Mouse (Mus musculus) CH12.LX (cell line): ENCODE data around the gene Aarsd1. TPM values are rescaled to one million over a fixed set of nuclear protein-coding genes. Genes with fewer than 3 reads are reported as not detected.
A peak's percentile ranks its signal among the peaks of the same experiment; 100 is the strongest.

Experiments
- DNase-seq: peaks from one replicate; pipeline ENCODE4 v3.0.0-alpha.2; 2013; ENCODE audit errors: extremely low read depth
- H3K27ac ChIP-seq: 2 replicates; pipeline ENCODE4 v1.5.1; 2012; ENCODE audit warnings: low read depth, mild to moderate bottlenecking, control low read depth, moderate library complexity; ENCODE audit not compliant: insufficient read depth
- H3K27me3 ChIP-seq: replicated peaks from 2 replicates; pipeline ENCODE3; 2012; ENCODE audit warnings: inconsistent platforms
- H3K36me3 ChIP-seq, 2 experiments: replicated peaks in 1 of 2; 2 replicates each; pipeline versions ENCODE3 to v1.6.1; 2012; ENCODE audit warnings: inconsistent platforms in 1 of 2, low read length in 1 of 2, mild to moderate bottlenecking in 1 of 2, mixed read lengths in 1 of 2, moderate library complexity in 1 of 2; ENCODE audit not compliant: control insufficient read depth in 1 of 2, insufficient read depth in 1 of 2
- H3K4me1 ChIP-seq, 2 experiments: 2 replicates each; pipeline ENCODE4 v1.6.1; 2012; ENCODE audit warnings: inconsistent platforms in 1 of 2, moderate library complexity in 1 of 2; ENCODE audit not compliant: insufficient read depth in 2 of 2, control insufficient read depth in 1 of 2
- H3K4me2 ChIP-seq: 2 replicates; pipeline ENCODE4 v1.6.1; 2012; ENCODE audit warnings: low read depth, mild to moderate bottlenecking, control low read depth; ENCODE audit not compliant: poor library complexity, insufficient read depth, severe bottlenecking
- H3K4me3 ChIP-seq, 3 experiments: fragments of 150-350 bp in 1 of 3; sonication (generic) in 1 of 3; replicated peaks in 1 of 3; 2 replicates each; pipeline versions ENCODE3 to v1.5.1; 2011 to 2012; ENCODE audit warnings: low read depth in 2 of 3, low read length in 2 of 3, mild to moderate bottlenecking in 2 of 3, moderate library complexity in 2 of 3, control low read depth in 1 of 3, improper control_type of control experiment in 1 of 3, inconsistent platforms in 1 of 3, mixed read lengths in 1 of 3; ENCODE audit not compliant: poor library complexity in 1 of 3
- H3K79me2 ChIP-seq: replicated peaks from 2 replicates; pipeline ENCODE4 v1.6.1; 2012; ENCODE audit warnings: mild to moderate bottlenecking, moderate library complexity; ENCODE audit not compliant: control insufficient read depth, poor library complexity, insufficient read depth, severe bottlenecking; ENCODE audit errors: extremely low read depth
- H3K9ac ChIP-seq: 2 replicates; pipeline ENCODE4 v1.6.1; 2012; ENCODE audit warnings: low read depth, mild to moderate bottlenecking, control low read depth, moderate library complexity; ENCODE audit not compliant: insufficient read depth
- H3K9me3 ChIP-seq: replicated peaks from 2 replicates; pipeline ENCODE3; 2012; ENCODE audit warnings: low read length, inconsistent platforms, mixed read lengths
- BHLHE40 ChIP-seq: IDR thresholded peaks from 2 replicates; pipeline ENCODE4 v1.6.1; 2011; ENCODE audit warnings: mild to moderate bottlenecking, low read depth, low read length, improper control_type of control experiment
- CHD1 ChIP-seq: IDR thresholded peaks from 2 replicates; pipeline ENCODE4 v1.6.1; 2012; ENCODE audit warnings: low read depth, low read length, improper control_type of control experiment, inconsistent platforms
- CHD2 ChIP-seq: IDR thresholded peaks from 2 replicates; pipeline ENCODE4 v1.6.1; 2011; ENCODE audit warnings: low read length, improper control_type of control experiment
- CTCF ChIP-seq, 2 experiments: IDR thresholded peaks in 1 of 2; conservative IDR thresholded peaks in 1 of 2; 2 replicates each; pipeline ENCODE4 v1.5.1; 2011 to 2012; ENCODE audit warnings: low read depth in 2 of 2, low read length in 2 of 2, improper control_type of control experiment in 1 of 2, inconsistent platforms in 1 of 2, mild to moderate bottlenecking in 1 of 2, moderate library complexity in 1 of 2
- E2F4 ChIP-seq: IDR thresholded peaks from 2 replicates; pipeline ENCODE4 v1.6.1; 2011; ENCODE audit warnings: low read depth, low read length, improper control_type of control experiment; ENCODE audit not compliant: insufficient replicate concordance
- ELF1 ChIP-seq: IDR thresholded peaks from 2 replicates; pipeline ENCODE4 v1.6.1; 2014; ENCODE audit warnings: low read depth, mild to moderate bottlenecking, inconsistent platforms, low read length, improper control_type of control experiment
- EP300 ChIP-seq: IDR thresholded peaks from 2 replicates; pipeline ENCODE4 v1.6.1; 2011; ENCODE audit warnings: low read length, improper control_type of control experiment
- ETS1 ChIP-seq: conservative IDR thresholded peaks from 2 replicates; pipeline ENCODE4 v1.6.1; 2012; ENCODE audit warnings: low read depth, mild to moderate bottlenecking, inconsistent platforms, low read length, improper control_type of control experiment, moderate library complexity
- GABPA ChIP-seq: IDR thresholded peaks from 2 replicates; pipeline ENCODE4 v1.6.1; 2012; ENCODE audit warnings: low read depth, low read length, improper control_type of control experiment, inconsistent platforms; ENCODE audit not compliant: insufficient replicate concordance
- HCFC1 ChIP-seq: IDR thresholded peaks from 2 replicates; pipeline ENCODE4 v1.6.1; 2012; ENCODE audit warnings: low read depth, mild to moderate bottlenecking, inconsistent platforms, low read length, improper control_type of control experiment
- IRF4 ChIP-seq: IDR thresholded peaks from 2 replicates; pipeline ENCODE4 v1.6.1; 2014; ENCODE audit warnings: low read depth, mild to moderate bottlenecking, inconsistent platforms, low read length, improper control_type of control experiment
- JUN ChIP-seq: IDR thresholded peaks from 2 replicates; pipeline ENCODE4 v1.6.1; 2011; ENCODE audit warnings: low read depth, mild to moderate bottlenecking, low read length, improper control_type of control experiment, moderate library complexity; ENCODE audit not compliant: insufficient read depth
- JUND ChIP-seq: conservative IDR thresholded peaks from 2 replicates; pipeline ENCODE4 v1.6.1; 2011; ENCODE audit warnings: low read depth, low read length, improper control_type of control experiment
- KAT2A ChIP-seq: IDR thresholded peaks from 2 replicates; pipeline ENCODE4 v1.6.1; 2012; ENCODE audit warnings: low read length, improper control_type of control experiment, inconsistent platforms; ENCODE audit not compliant: insufficient replicate concordance
- MAFK ChIP-seq: IDR thresholded peaks from 2 replicates; pipeline ENCODE4 v1.6.1; 2011; ENCODE audit warnings: low read length, improper control_type of control experiment; ENCODE audit not compliant: insufficient replicate concordance
- MAX ChIP-seq: IDR thresholded peaks from 2 replicates; pipeline ENCODE4 v1.6.1; 2011; ENCODE audit warnings: low read length, improper control_type of control experiment
- MAZ ChIP-seq: IDR thresholded peaks from 2 replicates; pipeline ENCODE4 v1.6.1; 2012; ENCODE audit warnings: low read depth, mild to moderate bottlenecking, inconsistent platforms, low read length, improper control_type of control experiment, moderate library complexity
- MEF2A ChIP-seq: IDR thresholded peaks from 2 replicates; pipeline ENCODE4 v1.6.1; 2014; ENCODE audit warnings: low read depth, mild to moderate bottlenecking, inconsistent platforms, low read length, improper control_type of control experiment, borderline replicate concordance
- MXI1 ChIP-seq: IDR thresholded peaks from 2 replicates; pipeline ENCODE4 v1.6.1; 2011; ENCODE audit warnings: mild to moderate bottlenecking, low read depth, low read length, improper control_type of control experiment
- NELFE ChIP-seq: IDR thresholded peaks from 2 replicates; pipeline ENCODE4 v1.6.1; 2011; ENCODE audit warnings: low read depth, low read length, improper control_type of control experiment
- NRF1 ChIP-seq: IDR thresholded peaks from 2 replicates; pipeline ENCODE4 v1.6.1; 2014; ENCODE audit warnings: low read depth, mild to moderate bottlenecking, inconsistent platforms, low read length, improper control_type of control experiment, moderate library complexity
- PAX5 ChIP-seq: IDR thresholded peaks from 2 replicates; pipeline ENCODE4 v1.6.1; 2012; ENCODE audit warnings: low read length, inconsistent platforms, mixed read lengths
- POLR2A ChIP-seq: IDR thresholded peaks from 2 replicates; pipeline ENCODE4 v1.6.1; 2011; ENCODE audit warnings: low read depth, mild to moderate bottlenecking, improper control_type of control experiment, low read length
- POLR2AphosphoS2 ChIP-seq: IDR thresholded peaks from 2 replicates; pipeline ENCODE4 v1.6.1; 2011; ENCODE audit warnings: low read depth, low read length, improper control_type of control experiment
- RAD21 ChIP-seq: IDR thresholded peaks from 2 replicates; pipeline ENCODE4 v1.6.1; 2011; ENCODE audit warnings: low read depth, mild to moderate bottlenecking, low read length, improper control_type of control experiment, moderate library complexity
- RCOR1 ChIP-seq: conservative IDR thresholded peaks from 2 replicates; pipeline ENCODE4 v1.6.1; 2012; ENCODE audit warnings: low read depth, mild to moderate bottlenecking, inconsistent platforms, low read length, improper control_type of control experiment
- SIN3A ChIP-seq: IDR thresholded peaks from 2 replicates; pipeline ENCODE4 v1.6.1; 2012; ENCODE audit warnings: low read length, improper control_type of control experiment, inconsistent platforms
- SMC3 ChIP-seq: IDR thresholded peaks from 2 replicates; pipeline ENCODE4 v1.6.1; 2011; ENCODE audit warnings: low read depth, low read length, improper control_type of control experiment
- TBP ChIP-seq: conservative IDR thresholded peaks from 2 replicates; pipeline ENCODE4 v1.6.1; 2011; ENCODE audit warnings: low read depth, low read length, improper control_type of control experiment
- TCF12 ChIP-seq: IDR thresholded peaks from 2 replicates; pipeline ENCODE4 v1.6.1; 2014; ENCODE audit warnings: low read depth, mild to moderate bottlenecking, inconsistent platforms, low read length, improper control_type of control experiment
- UBTF ChIP-seq: IDR thresholded peaks from 2 replicates; pipeline ENCODE4 v1.6.1; 2012; ENCODE audit warnings: low read depth, mild to moderate bottlenecking, inconsistent platforms, low read length, improper control_type of control experiment, moderate library complexity
- USF1 ChIP-seq: IDR thresholded peaks from 2 replicates; pipeline ENCODE4 v1.6.1; 2014; ENCODE audit warnings: low read depth, mild to moderate bottlenecking, inconsistent platforms, low read length, improper control_type of control experiment
- USF2 ChIP-seq: conservative IDR thresholded peaks from 2 replicates; pipeline ENCODE4 v1.6.1; 2011; ENCODE audit warnings: low read depth, low read length, improper control_type of control experiment
- ZC3H11A ChIP-seq: IDR thresholded peaks from 2 replicates; pipeline ENCODE4 v1.6.1; 2012; ENCODE audit warnings: low read depth, mild to moderate bottlenecking, inconsistent platforms, low read length, improper control_type of control experiment
- ZKSCAN1 ChIP-seq: IDR thresholded peaks from 2 replicates; pipeline ENCODE4 v1.6.1; 2012; ENCODE audit warnings: low read depth, inconsistent platforms, low read length, improper control_type of control experiment, borderline replicate concordance
- ZMIZ1 ChIP-seq: IDR thresholded peaks from 2 replicates; pipeline ENCODE4 v1.6.1; 2012; ENCODE audit warnings: low read depth, mild to moderate bottlenecking, inconsistent platforms, low read length, improper control_type of control experiment
- ZNF384 ChIP-seq: IDR thresholded peaks from 2 replicates; pipeline ENCODE4 v1.6.1; 2012; ENCODE audit warnings: low read depth, low read length, improper control_type of control experiment, inconsistent platforms
- dilution Hi-C: fragments of 300-500 bp; cut with MboI; formaldehyde crosslinking; loops from 2 replicates; pipeline ENCODE4 v1.14.3; 2020; ENCODE audit warnings: low sequenced_read_pairs; ENCODE audit not compliant: extremely low pct_unique_long_range_greater_than_20kb, extremely low pct_ligation_motif_present
- in situ Hi-C: fragments of 300-500 bp; cut with MboI; formaldehyde crosslinking; loops from 3 replicates; pipeline ENCODE4 v1.14.3; 2019; ENCODE audit warnings: low sequenced_read_pairs, low pct_ligation_motif_present, low pct_unique_long_range_greater_than_20kb, mixed read lengths
- polyA plus RNA-seq: library from polyadenylated mRNA; unstranded; fragments of >175 nt; gene quantifications from 2 replicates; pipeline ENCODE4 v1.2.1, GENCODE M21; 2012; ENCODE audit warnings: low read depth; ENCODE audit not compliant: insufficient read length
- total RNA-seq, 2 experiments: library from RNA; depleted of rRNA; stranded (reverse); fragments of 300-350 nt in 1 of 2; fragments of >200 nt in 1 of 2; gene quantifications; 2 replicates each; pipeline ENCODE4 v1.2.3; 2012 to 2014

Aarsd1 gene
- total RNA-seq (2012; rRNA removed) (133 and 134 TPM in 2 replicates), total RNA-seq (2014; rRNA removed) (78.2 and 81.5 TPM in 2 replicates), polyA plus RNA-seq (84.5 and 99.8 TPM in 2 replicates)

GRCm38 (mm10) chr11:101417101-101417855 lies at the start of gene Aarsd1:
Aarsd1 (minus strand) TSS chr11:101417615.
- H3K4me3 ChIP-seq = peak within 1 kb of the TSS; percentile 76 to 94 (median 78)
- dilution Hi-C loops = no loop called here
- H3K36me3 ChIP-seq = peaks cover 13 to 24% of the 10 kb centered on the region in 2 experiments
- peak; percentile 80; the same call in 1 of the 2 replicates for TF ChIP-seq KAT2A
- 0 out of 4 replicates have a peak, but pooled peaks of 1 of the 2 experiments have one; percentile 1 for TF ChIP-seq CTCF (conservative IDR thresholded peaks at IDR 0.05 in 1 of 2, IDR thresholded peaks at IDR 0.05 in 1 of 2; ENCODE audit: low read depth in 2 of 2, low read length in 2 of 2)
- TF ChIP-seq UBTF = 0 out of 2 replicates have a peak, but pooled peaks have one; percentile 72
- TF ChIP-seq USF1 = no peak
- no peak for TF ChIP-seq SMC3
- TF ChIP-seq MEF2A = peak; percentile 48
- peak; percentile 81 for TF ChIP-seq SIN3A
- peak; percentile 67 for TF ChIP-seq NELFE
- TF ChIP-seq ZNF384 = no peak
- peak; percentile 87; the same call in 1 of the 2 replicates for TF ChIP-seq POLR2AphosphoS2
- TF ChIP-seq USF2 = no peak
- TF ChIP-seq TCF12 = peak; percentile 81
- peak; percentile 63; the same call in 1 of the 2 replicates for TF ChIP-seq ELF1
- TF ChIP-seq RCOR1 = 0 out of 2 replicates have a peak, but pooled peaks have one; percentile 53
- TF ChIP-seq HCFC1 = peak; percentile 88
- TF ChIP-seq ZMIZ1 = peak; percentile 63
- TF ChIP-seq JUN = no peak
- TF ChIP-seq ZKSCAN1 = no peak; the same call in 1 of the 2 replicates
- TF ChIP-seq CHD1 = peak; percentile 75
- peak; percentile 37 for TF ChIP-seq JUND
- TF ChIP-seq GABPA = no peak; the same call in 1 of the 2 replicates
- TF ChIP-seq MAX = peak; percentile 79
- peak; percentile 88; the same call in 1 of the 2 replicates for TF ChIP-seq E2F4
- TF ChIP-seq IRF4 = peak; percentile 34; the same call in 1 of the 2 replicates
- peak; percentile 83 for TF ChIP-seq NRF1
- TF ChIP-seq EP300 = peak; percentile 43; the same call in 1 of the 2 replicates
- TF ChIP-seq POLR2A = peak; percentile 88
- no peak for TF ChIP-seq MAZ
- TF ChIP-seq BHLHE40 = 0 out of 2 replicates have a peak, but pooled peaks have one; percentile 30
- no peak for TF ChIP-seq ZC3H11A
- TF ChIP-seq ETS1 = no peak
- TF ChIP-seq MXI1 = peak; percentile 85
- peak; percentile 53; the same call in 1 of the 2 replicates for TF ChIP-seq TBP
- no peak for TF ChIP-seq PAX5
- TF ChIP-seq CHD2 = 0 out of 2 replicates have a peak, but pooled peaks have one; percentile 33
- TF ChIP-seq RAD21 = no peak
- TF ChIP-seq MAFK = 0 out of 2 replicates have a peak, but pooled peaks have one; percentile 6

More at GRCm38 (mm10) chr11:101417101-101417855, at the start of gene Aarsd1:
- Histone ChIP-seq H3K79me2 (peaks cover 12% of the 10 kb centered on the region), H3K27me3 (no peaks in the 10 kb centered on the region), H3K4me1 (peaks cover 0 to 27% of the 10 kb centered on the region in 2 experiments; a peak in 2 of 4 replicates), H3K9ac (peak within 1 kb of the TSS; percentile 65), H3K9me3 (no peaks in the 10 kb centered on the region), H3K4me2 (peak within 1 kb of the TSS; percentile 90), H3K27ac (peak within 1 kb of the TSS; percentile 44)
- in situ Hi-C loops = no loop called here
- peak; percentile 84 for DNase-seq
